Mouse (Mus musculus) heart, embryonic 13.5 days (tissue): ENCODE data around the gene Atp13a3. TPM values are rescaled to one million over a fixed set of nuclear protein-coding genes. Genes with fewer than 3 reads are reported as not detected.
A peak's percentile ranks its signal among the peaks of the same experiment; 100 is the strongest.

Experiments
- ATAC-seq: fragments of 200-750 bp; cut with Nextera tagmentation; 2 replicates; pipeline ENCODE4 v1.8.0; 2017; ENCODE audit warnings: moderate TSS enrichment; ENCODE audit not compliant: insufficient number of reproducible peaks, low FRiP score, low TSS enrichment; ENCODE audit errors: extremely low read depth
- H3K27ac ChIP-seq: fragments of 300-500 bp; sonication (generic); replicated peaks from 2 replicates; pipeline ENCODE4 v1.5.1; 2015; ENCODE audit warnings: moderate library complexity, mild to moderate bottlenecking, inconsistent platforms
- H3K27me3 ChIP-seq: fragments of 300-500 bp; sonication (generic); replicated peaks from 2 replicates; pipeline ENCODE4 v1.6.1; 2015; ENCODE audit warnings: mild to moderate bottlenecking, inconsistent platforms
- H3K36me3 ChIP-seq: fragments of 300-500 bp; sonication (generic); 2 replicates; pipeline ENCODE4 v1.6.1; 2015; ENCODE audit warnings: mild to moderate bottlenecking, inconsistent platforms
- H3K4me1 ChIP-seq: fragments of 300-500 bp; sonication (generic); 2 replicates; pipeline ENCODE4 v1.6.1; 2015; ENCODE audit warnings: inconsistent platforms
- H3K4me2 ChIP-seq: fragments of 300-500 bp; sonication (generic); 2 replicates; pipeline ENCODE4 v1.6.1; 2015; ENCODE audit warnings: inconsistent platforms, mild to moderate bottlenecking, moderate library complexity
- H3K4me3 ChIP-seq: fragments of 300-500 bp; sonication (generic); 2 replicates; pipeline ENCODE4 v1.5.1; 2015; ENCODE audit warnings: moderate library complexity, mild to moderate bottlenecking, inconsistent platforms
- H3K9ac ChIP-seq: fragments of 300-500 bp; sonication (generic); 2 replicates; pipeline ENCODE4 v1.6.1; 2015; ENCODE audit warnings: inconsistent platforms, mild to moderate bottlenecking, moderate library complexity
- H3K9me3 ChIP-seq: fragments of 300-500 bp; sonication (generic); 2 replicates; pipeline ENCODE4 v1.6.1; 2016; ENCODE audit warnings: inconsistent platforms
- WGBS: fragments of 180-500 bp; shearing (Covaris S2); methylation state at CpG from one replicate; pipeline ENCODE4 v1.1.7; 2015; ENCODE audit warnings: mixed read lengths; 5-methylcytosine and 5-hydroxymethylcytosine counted together
- polyA plus RNA-seq: library from polyadenylated mRNA; unstranded; fragments of >200 nt; fragmentation: Nextera tagmentation; extraction: Ambion mirVana; gene quantifications from 2 replicates; pipeline ENCODE4 v1.2.1, GENCODE M21; 2015

Gene Atp13a3
- polyA plus RNA-seq, 1 experiment from 2014 or later, result 6.8 TPM

GRCm38 (mm10) chr16:30297450-30297849, 108.3 kb downstream of the Atp13a3 start:
- no peaks in the 10 kb centered on the region for H3K4me1 ChIP-seq
- peaks cover 25% of the 10 kb centered on the region for H3K27me3 ChIP-seq
- H3K4me2 ChIP-seq, result no peak overlapping the region
- H3K27ac ChIP-seq, result no peak overlapping the region
- ATAC-seq, result no peak
- 77% methylated on average over 7 of the region's 7 CpGs for WGBS
- no peaks in the 10 kb centered on the region for H3K9me3 ChIP-seq
- no peaks in the 10 kb centered on the region for H3K36me3 ChIP-seq
- no peak overlapping the region for H3K9ac ChIP-seq
- no peak overlapping the region for H3K4me3 ChIP-seq

- H3K4me2 ChIP-seq, result no peak overlapping the region
- H3K27me3 ChIP-seq, result peaks cover 18% of the 10 kb centered on the region
- H3K4me3 ChIP-seq, result no peak overlapping the region
- no peaks in the 10 kb centered on the region for H3K4me1 ChIP-seq
- WGBS, result 73% methylated on average over 11 of the region's 11 CpGs
- no peak overlapping the region for H3K9ac ChIP-seq
- ATAC-seq, result no peak
- H3K9me3 ChIP-seq, result no peaks in the 10 kb centered on the region
- H3K36me3 ChIP-seq, result no peaks in the 10 kb centered on the region
- H3K27ac ChIP-seq, result no peak overlapping the region
These were observed 109.0 kb downstream of the Atp13a3 start for GRCm38 (mm10) chr16:30296601-30297275.

GRCm38 (mm10) chr16:30295106-30295505, 110.7 kb downstream of the Atp13a3 start:
- no peaks in the 10 kb centered on the region for H3K4me1 ChIP-seq
- H3K36me3 ChIP-seq, result no peaks in the 10 kb centered on the region
- ATAC-seq, result no peak
- no peak overlapping the region for H3K27ac ChIP-seq
- peaks cover 5% of the 10 kb centered on the region; the same call in 1 of the 2 replicates for H3K27me3 ChIP-seq
- H3K9ac ChIP-seq, result no peak overlapping the region
- no peaks in the 10 kb centered on the region for H3K9me3 ChIP-seq
- no peak overlapping the region for H3K4me2 ChIP-seq
- WGBS, result 80% methylated on average over 7 of the region's 7 CpGs
- no peak overlapping the region for H3K4me3 ChIP-seq

GRCm38 (mm10) chr16:30290436-30290835, 115.3 kb downstream of the Atp13a3 start:
- Histone ChIP-seq H3K36me3 (no peaks in the 10 kb centered on the region), H3K9ac (no peak overlapping the region), H3K4me1 (no peaks in the 10 kb centered on the region), H3K4me2 (no peak overlapping the region), H3K27ac (no peak overlapping the region), H3K27me3 (peaks cover 21% of the 10 kb centered on the region), H3K4me3 (no peak overlapping the region), H3K9me3 (no peaks in the 10 kb centered on the region)
- ATAC-seq, result no peak
- WGBS, result 60% methylated on average over 6 of the region's 6 CpGs

- Histone ChIP-seq H3K4me1 (peaks cover 16% of the 10 kb centered on the region), H3K9ac (no peak overlapping the region), H3K4me2 (no peak overlapping the region), H3K4me3 (no peak overlapping the region), H3K27ac (no peak overlapping the region), H3K36me3 (no peaks in the 10 kb centered on the region), H3K27me3 (peaks cover 68% of the 10 kb centered on the region), H3K9me3 (no peaks in the 10 kb centered on the region)
- ATAC-seq, result no peak
- WGBS, result 54% methylated on average over 4 of the region's 4 CpGs
These were observed 120.1 kb downstream of the Atp13a3 start for GRCm38 (mm10) chr16:30285701-30286100.

GRCm38 (mm10) chr16:30283743-30284337, 121.9 kb downstream of the Atp13a3 start:
- peak overlapping the region; percentile 30 for H3K4me3 ChIP-seq
- peak overlapping the region; percentile 68 for H3K4me2 ChIP-seq
- H3K9ac ChIP-seq, result peak overlapping the region; percentile 68
- H3K4me1 ChIP-seq, result peaks cover 20% of the 10 kb centered on the region
- WGBS, result 2% methylated on average over 15 of the region's 15 CpGs
- H3K27me3 ChIP-seq, result peaks cover 71% of the 10 kb centered on the region
- no peaks in the 10 kb centered on the region for H3K9me3 ChIP-seq
- no peaks in the 10 kb centered on the region for H3K36me3 ChIP-seq
- no peak overlapping the region for H3K27ac ChIP-seq
- ATAC-seq, result no peak

GRCm38 (mm10) chr16:30282844-30283495, 122.8 kb downstream of the Atp13a3 start, which contains the start of gene Lrrc15:
TSS of gene Lrrc15 (minus strand) at chr16:30283256.
- H3K27ac ChIP-seq, result no peak within 1 kb of the TSS
- H3K36me3 ChIP-seq, result no peaks in the 10 kb centered on the region
- peaks cover 20% of the 10 kb centered on the region for H3K4me1 ChIP-seq
- H3K9ac ChIP-seq, result peak within 1 kb of the TSS; percentile 68
- WGBS, result 7% methylated on average over 34 of the region's 34 CpGs
- ATAC-seq, result no peak
- peak within 1 kb of the TSS; percentile 45 for H3K4me3 ChIP-seq
- no peaks in the 10 kb centered on the region for H3K9me3 ChIP-seq
- peak within 1 kb of the TSS; percentile 68 for H3K4me2 ChIP-seq
- peaks cover 70% of the 10 kb centered on the region for H3K27me3 ChIP-seq

- no peaks in the 10 kb centered on the region for H3K36me3 ChIP-seq
- 18% methylated on average over 4 of the region's 4 CpGs for WGBS
- peaks cover 58% of the 10 kb centered on the region for H3K27me3 ChIP-seq
- H3K4me3 ChIP-seq, result no peak overlapping the region
- H3K9ac ChIP-seq, result no peak overlapping the region
- no peak overlapping the region for H3K4me2 ChIP-seq
- ATAC-seq, result no peak
- no peaks in the 10 kb centered on the region for H3K9me3 ChIP-seq
- no peak overlapping the region for H3K27ac ChIP-seq
- H3K4me1 ChIP-seq, result peaks cover 24% of the 10 kb centered on the region
These were observed 125.0 kb downstream of the Atp13a3 start for GRCm38 (mm10) chr16:30280676-30281297.

GRCm38 (mm10) chr16:30278406-30278805, 127.4 kb downstream of the Atp13a3 start:
- Histone ChIP-seq H3K36me3 (no peaks in the 10 kb centered on the region), H3K9me3 (no peaks in the 10 kb centered on the region), H3K4me3 (no peak overlapping the region), H3K27ac (no peak overlapping the region), H3K9ac (no peak overlapping the region), H3K27me3 (peaks cover 42% of the 10 kb centered on the region), H3K4me2 (no peak overlapping the region), H3K4me1 (peaks cover 26% of the 10 kb centered on the region)
- 77% methylated on average over 11 of the region's 11 CpGs for WGBS
- ATAC-seq, result no peak

- WGBS, result 71% methylated on average over 15 of the region's 15 CpGs
- ATAC-seq, result no peak
- H3K27me3 ChIP-seq, result peaks cover 18% of the 10 kb centered on the region
These were observed 130.0 kb downstream of the Atp13a3 start for GRCm38 (mm10) chr16:30275558-30276340.

GRCm38 (mm10) chr16:30273065-30273464, 132.7 kb downstream of the Atp13a3 start:
- Histone ChIP-seq H3K4me2 (no peak overlapping the region), H3K27me3 (peaks cover 10% of the 10 kb centered on the region; the same call in 1 of the 2 replicates), H3K9me3 (no peaks in the 10 kb centered on the region), H3K4me1 (peaks cover 25% of the 10 kb centered on the region), H3K9ac (no peak overlapping the region), H3K27ac (no peak overlapping the region), H3K4me3 (no peak overlapping the region), H3K36me3 (no peaks in the 10 kb centered on the region)
- 88% methylated on average over 8 of the region's 8 CpGs for WGBS
- ATAC-seq, result no peak

More at GRCm38 (mm10) chr16:30275558-30276340, 130.0 kb downstream of the Atp13a3 start:
- Histone ChIP-seq H3K4me2 (no peak overlapping the region), H3K36me3 (no peaks in the 10 kb centered on the region), H3K4me3 (no peak overlapping the region), H3K4me1 (peaks cover 29% of the 10 kb centered on the region), H3K9ac (no peak overlapping the region), H3K27ac (no peak overlapping the region), H3K9me3 (no peaks in the 10 kb centered on the region)
